Mouse (Mus musculus): Measurements from ENCODE around the gene Gm5678. TPM values are rescaled to one million over a fixed set of nuclear protein-coding genes. Genes with fewer than 3 reads are reported as not detected.

Gm5678 gene
- total and polyA plus RNA-seq, 2 experiments from 2014 or later: not detected

DNA sequence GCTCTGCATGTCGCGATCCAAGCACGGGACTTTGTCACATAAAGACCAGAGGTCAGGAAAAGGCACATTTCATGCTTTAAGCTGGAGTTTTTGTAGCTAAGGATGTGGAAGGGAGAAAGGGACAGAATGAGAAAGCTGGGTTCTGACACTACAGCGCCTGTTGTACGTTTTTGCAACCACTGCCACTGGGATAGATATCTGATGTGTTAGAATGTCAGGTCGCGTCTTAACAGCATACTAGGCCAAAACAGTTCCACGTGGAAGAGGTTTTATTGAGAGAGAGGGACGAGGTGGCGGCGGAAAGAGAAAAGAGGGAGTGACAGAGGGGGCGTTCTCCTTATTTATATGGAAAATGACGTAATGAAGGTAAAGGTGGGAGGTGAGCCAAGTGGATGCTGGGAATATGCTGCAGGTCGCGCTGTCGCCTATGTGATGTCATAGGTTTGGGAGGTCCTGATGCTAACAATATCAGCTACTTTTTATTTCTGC, 23.4 kb upstream of the Gm5678 start:
- peak; percentile 24 for TF ChIP-seq CTCF (IDR thresholded peaks at IDR 0.05)
- WGBS: 4% methylated on average over 16 of the region's 16 CpGs
- Histone ChIP-seq H3K36me3 (ENCODE audit: insufficient read depth, low read length) (peaks cover 2% of the 10 kb centered on the region; the same call in 1 of the 2 replicates), H3K4me2 (ENCODE audit: low read depth, low read length, poor library complexity, severe bottlenecking) (peak overlapping the region; percentile 86), H3K27me3 (ENCODE audit: insufficient read depth, low read length) (no peaks in the 10 kb centered on the region; the same call in 1 of the 2 replicates), H3K4me3 (ENCODE audit: low read depth, low read length) (peak overlapping the region; percentile 58), H3K9ac (replicated peaks; ENCODE audit: low read length, poor library complexity, severe bottlenecking) (peak overlapping the region; percentile 72), H3K9me3 (ENCODE audit: low read length) (no peaks in the 10 kb centered on the region), H3K27ac (ENCODE audit: low read depth, low read length) (peak overlapping the region; percentile 89), H3K4me1 (ENCODE audit: insufficient read depth, low read length) (peaks cover 2% of the 10 kb centered on the region; the same call in 1 of the 2 replicates)
- ATAC-seq (ENCODE audit: low FRiP score) (peak; percentile 17; the same call in 1 of the 2 replicates), DNase-seq (ENCODE audit: low spot score) (peak; percentile 79)

GRCm38 (mm10) chr16:93605553-93605952, 22.3 kb upstream of the Gm5678 start, which contains the start of gene Cbr1:
TSS of gene Cbr1 (plus strand) at chr16:93605853.
- Histone ChIP-seq H3K4me1 (ENCODE audit: insufficient read depth, low read length) (peaks cover 2% of the 10 kb centered on the region; the same call in 1 of the 2 replicates), H3K27me3 (ENCODE audit: insufficient read depth, low read length) (no peaks in the 10 kb centered on the region; the same call in 1 of the 2 replicates), H3K36me3 (ENCODE audit: insufficient read depth, low read length) (peaks cover 2% of the 10 kb centered on the region; the same call in 1 of the 2 replicates), H3K4me3 (ENCODE audit: low read depth, low read length) (peak within 1 kb of the TSS; percentile 58), H3K27ac (ENCODE audit: low read depth, low read length) (peak within 1 kb of the TSS; percentile 89; the same call in 1 of the 2 replicates), H3K9me3 (ENCODE audit: low read length) (no peaks in the 10 kb centered on the region), H3K9ac (replicated peaks; ENCODE audit: low read length, poor library complexity, severe bottlenecking) (0 out of 2 replicates have a peak within 1 kb of the TSS, but pooled peaks have one; percentile 72), H3K4me2 (ENCODE audit: low read depth, low read length, poor library complexity, severe bottlenecking) (peak within 1 kb of the TSS; percentile 86)
- no peak for TF ChIP-seq CTCF (IDR thresholded peaks at IDR 0.05)
- ATAC-seq (ENCODE audit: low FRiP score) (no peak), DNase-seq (ENCODE audit: low spot score) (no peak)
- WGBS: 64% methylated on average over 4 of the region's 4 CpGs

DNA sequence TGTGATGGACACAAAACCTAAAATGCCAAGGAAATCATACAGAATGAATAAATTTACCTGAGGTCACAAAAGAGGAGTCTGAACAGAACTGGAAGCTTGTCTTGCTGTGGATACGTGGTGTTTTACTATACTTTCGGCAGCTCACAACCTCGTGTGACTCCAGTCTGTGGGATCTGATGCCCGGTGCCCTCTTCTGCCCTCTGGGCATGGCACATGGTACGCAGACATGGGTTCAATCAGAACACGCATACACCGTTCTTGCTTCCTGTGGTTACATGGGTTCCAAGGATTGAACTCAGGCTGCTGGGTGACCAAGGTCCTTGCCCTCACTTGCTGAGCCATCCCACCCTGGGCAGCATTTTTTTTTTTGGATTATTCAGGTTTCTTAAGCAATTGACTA, 21.8 kb upstream of the Gm5678 start:
- Histone ChIP-seq H3K4me1 (ENCODE audit: insufficient read depth, low read length) (peaks cover 2% of the 10 kb centered on the region; the same call in 1 of the 2 replicates), H3K9me3 (ENCODE audit: low read length) (no peaks in the 10 kb centered on the region), H3K36me3 (ENCODE audit: insufficient read depth, low read length) (peaks cover 4% of the 10 kb centered on the region; the same call in 1 of the 2 replicates), H3K27me3 (ENCODE audit: insufficient read depth, low read length) (no peaks in the 10 kb centered on the region; the same call in 1 of the 2 replicates), H3K27ac (ENCODE audit: low read depth, low read length) (no peak overlapping the region), H3K4me3 (ENCODE audit: low read depth, low read length) (no peak overlapping the region), H3K4me2 (ENCODE audit: low read depth, low read length, poor library complexity, severe bottlenecking) (no peak overlapping the region), H3K9ac (replicated peaks; ENCODE audit: low read length, poor library complexity, severe bottlenecking) (no peak overlapping the region)
- no peak for ATAC-seq (ENCODE audit: low FRiP score)
- DNase-seq (ENCODE audit: low spot score): no peak
- no peak for TF ChIP-seq CTCF (IDR thresholded peaks at IDR 0.05)
- 85% methylated on average over 7 of the region's 7 CpGs for WGBS

DNA sequence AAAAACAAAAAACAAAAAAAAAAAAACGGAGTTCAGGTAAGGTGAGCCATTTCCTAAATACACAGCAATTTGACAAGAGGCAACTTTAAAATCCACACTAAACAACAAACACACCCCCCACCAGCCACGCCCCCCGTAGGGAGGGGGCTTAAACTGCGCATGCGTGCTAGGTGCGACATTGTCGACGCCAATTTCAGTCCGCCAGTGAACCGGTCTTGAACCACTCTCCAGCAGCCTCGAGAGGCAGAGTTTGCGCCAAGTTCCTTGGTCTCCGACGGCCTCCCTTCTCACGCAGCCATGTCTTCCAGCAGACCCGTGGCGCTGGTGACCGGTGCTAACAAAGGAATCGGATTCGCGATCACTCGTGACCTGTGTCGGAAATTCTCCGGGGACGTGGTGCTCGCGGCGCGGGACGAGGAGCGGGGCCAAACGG, 20.2 kb upstream of the Gm5678 start:
- WGBS: 1% methylated on average over 32 of the region's 32 CpGs
- Histone ChIP-seq H3K4me1 (ENCODE audit: insufficient read depth, low read length) (peaks cover 2% of the 10 kb centered on the region; the same call in 1 of the 2 replicates), H3K9me3 (ENCODE audit: low read length) (no peaks in the 10 kb centered on the region), H3K4me2 (ENCODE audit: low read depth, low read length, poor library complexity, severe bottlenecking) (peak overlapping the region; percentile 83), H3K9ac (replicated peaks; ENCODE audit: low read length, poor library complexity, severe bottlenecking) (peak overlapping the region; percentile 64), H3K4me3 (ENCODE audit: low read depth, low read length) (peak overlapping the region; percentile 60), H3K36me3 (ENCODE audit: insufficient read depth, low read length) (0 out of 2 replicates have a peak, but pooled peaks cover 3% of the 10 kb centered on the region), H3K27ac (ENCODE audit: low read depth, low read length) (peak overlapping the region; percentile 79), H3K27me3 (ENCODE audit: insufficient read depth, low read length) (no peaks in the 10 kb centered on the region; the same call in 1 of the 2 replicates)
- DNase-seq (ENCODE audit: low spot score) (peak; percentile 93), ATAC-seq (ENCODE audit: low FRiP score) (peak; percentile 42)
- no peak; the same call in 1 of the 2 replicates for TF ChIP-seq CTCF (IDR thresholded peaks at IDR 0.05)

GRCm38 (mm10) chr16:93608731-93609130, 19.2 kb upstream of the Gm5678 start:
- Histone ChIP-seq H3K4me3 (ENCODE audit: low read depth, low read length) (peak overlapping the region; percentile 60), H3K9me3 (ENCODE audit: low read length) (no peaks in the 10 kb centered on the region), H3K27ac (ENCODE audit: low read depth, low read length) (no peak overlapping the region), H3K9ac (replicated peaks; ENCODE audit: low read length, poor library complexity, severe bottlenecking) (no peak overlapping the region), H3K4me2 (ENCODE audit: low read depth, low read length, poor library complexity, severe bottlenecking) (peak overlapping the region; percentile 83), H3K36me3 (ENCODE audit: insufficient read depth, low read length) (0 out of 2 replicates have a peak, but pooled peaks cover 3% of the 10 kb centered on the region), H3K4me1 (ENCODE audit: insufficient read depth, low read length) (no peaks in the 10 kb centered on the region; the same call in 1 of the 2 replicates), H3K27me3 (ENCODE audit: insufficient read depth, low read length) (no peaks in the 10 kb centered on the region; the same call in 1 of the 2 replicates)
- DNase-seq (ENCODE audit: low spot score) (no peak), ATAC-seq (ENCODE audit: low FRiP score) (no peak)
- no peak for TF ChIP-seq CTCF (IDR thresholded peaks at IDR 0.05)
- 73% methylated on average over 8 of the region's 8 CpGs for WGBS

DNA sequence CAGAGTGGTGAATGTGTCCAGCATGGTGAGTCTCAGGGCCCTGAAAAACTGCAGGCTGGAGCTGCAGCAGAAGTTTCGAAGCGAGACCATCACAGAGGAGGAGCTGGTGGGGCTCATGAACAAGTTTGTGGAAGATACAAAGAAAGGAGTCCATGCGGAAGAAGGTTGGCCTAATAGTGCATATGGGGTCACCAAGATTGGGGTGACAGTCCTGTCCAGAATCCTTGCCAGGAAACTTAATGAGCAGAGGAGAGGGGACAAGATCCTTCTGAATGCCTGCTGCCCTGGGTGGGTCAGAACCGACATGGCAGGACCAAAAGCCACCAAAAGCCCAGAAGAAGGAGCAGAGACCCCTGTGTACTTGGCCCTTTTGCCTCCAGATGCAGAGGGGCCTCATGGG, 18.1 kb upstream of the Gm5678 start:
- Histone ChIP-seq H3K9me3 (ENCODE audit: low read length) (no peaks in the 10 kb centered on the region), H3K4me2 (ENCODE audit: low read depth, low read length, poor library complexity, severe bottlenecking) (no peak overlapping the region), H3K9ac (replicated peaks; ENCODE audit: low read length, poor library complexity, severe bottlenecking) (no peak overlapping the region), H3K27me3 (ENCODE audit: insufficient read depth, low read length) (no peaks in the 10 kb centered on the region; the same call in 1 of the 2 replicates), H3K36me3 (ENCODE audit: insufficient read depth, low read length) (0 out of 2 replicates have a peak, but pooled peaks cover 3% of the 10 kb centered on the region), H3K4me3 (ENCODE audit: low read depth, low read length) (no peak overlapping the region), H3K27ac (ENCODE audit: low read depth, low read length) (no peak overlapping the region), H3K4me1 (ENCODE audit: insufficient read depth, low read length) (no peaks in the 10 kb centered on the region; the same call in 1 of the 2 replicates)
- 96% methylated on average over 4 of the region's 4 CpGs for WGBS
- ATAC-seq (ENCODE audit: low FRiP score): no peak
- TF ChIP-seq CTCF (IDR thresholded peaks at IDR 0.05): no peak
- no peak for DNase-seq (ENCODE audit: low spot score)

Measured in midbrain, postnatal 0 days (tissue).